In genomic region chr2:167630421-167630820, GRCm38 (mm10) we compare ENCODE assay signal across 7 mouse cellular contexts. TPM values are rescaled to one million over a fixed set of nuclear protein-coding genes. Genes with fewer than 3 reads are reported as not detected.
DNase-seq lines count a peak whose midpoint lies in the region; ATAC-seq and TF ChIP-seq lines count a peak whose summit lies in the region.

No protein-coding gene starts in this region.

- peak overlapping the region; percentile 90 for H3K4me2 ChIP-seq in lung, embryonic 16.5 days (ENCODE audit: low read depth, low read length)
- peak overlapping the region; percentile 95 for H3K4me2 ChIP-seq in forebrain, embryonic 12.5 days
- peak overlapping the region; percentile 88 for H3K4me2 ChIP-seq in limb, embryonic 14.5 days (replicated peaks; ENCODE audit: low read depth, low read length, severe bottlenecking)

- TF ChIP-seq POLR2A in limb, embryonic 14.5 days (IDR thresholded peaks at IDR 0.05; ENCODE audit: borderline replicate concordance, extremely low read depth, insufficient read depth, insufficient read length), result no peak

- peaks cover 3% of the 10 kb centered on the region; the same call in 1 of the 2 replicates for H3K36me3 ChIP-seq in lung, embryonic 16.5 days (ENCODE audit: control insufficient read depth, insufficient read depth, low read length)
- peaks cover 15% of the 10 kb centered on the region for H3K36me3 ChIP-seq in forebrain, embryonic 12.5 days (replicated peaks)
- H3K36me3 ChIP-seq in limb, embryonic 14.5 days (ENCODE audit: control insufficient read depth, insufficient read depth, low read length), result peaks cover 8% of the 10 kb centered on the region

- peaks cover 43% of the 10 kb centered on the region for H3K4me1 ChIP-seq in lung, embryonic 16.5 days (replicated peaks; ENCODE audit: control insufficient read depth, insufficient read depth, low read length)
- peaks cover 54% of the 10 kb centered on the region for H3K4me1 ChIP-seq in forebrain, embryonic 12.5 days
- H3K4me1 ChIP-seq in limb, embryonic 14.5 days (ENCODE audit: control insufficient read depth, insufficient read depth, low read length), result peaks cover 19% of the 10 kb centered on the region

- peak overlapping the region; percentile 94 for H3K9ac ChIP-seq in lung, embryonic 16.5 days (ENCODE audit: low read length)
- H3K9ac ChIP-seq in forebrain, embryonic 12.5 days, result peak overlapping the region; percentile 96
- peak overlapping the region; percentile 93 for H3K9ac ChIP-seq in limb, embryonic 14.5 days (ENCODE audit: low read depth, low read length, severe bottlenecking)

- no peaks in the 10 kb centered on the region for H3K9me3 ChIP-seq in lung, embryonic 16.5 days (ENCODE audit: control insufficient read depth, low read length)
- H3K9me3 ChIP-seq in forebrain, embryonic 12.5 days, result no peaks in the 10 kb centered on the region
- H3K9me3 ChIP-seq in limb, embryonic 14.5 days (ENCODE audit: control insufficient read depth, low read length), result no peaks in the 10 kb centered on the region

- no peak for DNase-seq in lung, postnatal 36 days
- DNase-seq in limb, embryonic 14.5 days (ENCODE audit: low spot score), result no peak
- peak; percentile 44 to 79 for DNase-seq in spleen, postnatal 4 days (ENCODE audit: low spot score in 2 of 2)
- DNase-seq in layer of hippocampus, adult 11-12 months (ENCODE audit: low spot score), result no peak

- WGBS in lung, embryonic 16.5 days, result 48% methylated on average over 5 of the region's 5 CpGs
- WGBS in forebrain, embryonic 12.5 days, result 88% methylated on average over 5 of the region's 5 CpGs
- 58% methylated on average over 5 of the region's 5 CpGs for WGBS in limb, embryonic 14.5 days

- H3K27ac ChIP-seq in lung, embryonic 16.5 days (ENCODE audit: low read length), result peak overlapping the region; percentile 44
- 0 out of 2 replicates have a peak overlapping the region, but pooled peaks have one; percentile 87 for H3K27ac ChIP-seq in forebrain, embryonic 12.5 days
- H3K27ac ChIP-seq in limb, embryonic 14.5 days (replicated peaks; ENCODE audit: low read depth, low read length), result no peak overlapping the region

- no peaks in the 10 kb centered on the region for H3K27me3 ChIP-seq in lung, embryonic 16.5 days (ENCODE audit: control insufficient read depth, insufficient read depth, low read depth, low read length)
- H3K27me3 ChIP-seq in forebrain, embryonic 12.5 days, result no peaks in the 10 kb centered on the region
- no peaks in the 10 kb centered on the region for H3K27me3 ChIP-seq in limb, embryonic 14.5 days (ENCODE audit: control insufficient read depth, insufficient read depth, low read length)

- peak overlapping the region; percentile 85 for H3K4me3 ChIP-seq in lung, embryonic 16.5 days (ENCODE audit: low read length)
- H3K4me3 ChIP-seq in forebrain, embryonic 12.5 days (replicated peaks), result peak overlapping the region; percentile 97
- peak overlapping the region; percentile 89 for H3K4me3 ChIP-seq in limb, embryonic 14.5 days (replicated peaks; ENCODE audit: low read length)

- no peak for ATAC-seq in lung, embryonic 16.5 days (ENCODE audit: low read depth)
- ATAC-seq in forebrain, embryonic 12.5 days (ENCODE audit: low FRiP score), result no peak
- ATAC-seq in limb, embryonic 14.5 days (ENCODE audit: low FRiP score, low read depth), result no peak
- no peak for ATAC-seq in megakaryocyte progenitor cell, adult 5-6 weeks (replicated peaks; ENCODE audit: poor library complexity)

RNA-seq across cellular contexts. Expression of gene Ube2v1, which starts 1.5 kb away (rescaled TPM):
- 263 and 285 TPM in 2 replicates for polyA plus RNA-seq in lung, embryonic 16.5 days (2015; fragmentation: Nextera tagmentation; extraction: Ambion mirVana)
- 303 and 311 TPM in 2 replicates for polyA plus RNA-seq in forebrain, embryonic 12.5 days (2016; fragmentation: Nextera tagmentation; extraction: Ambion mirVana)
- polyA plus RNA-seq in limb, embryonic 14.5 days (2012; rRNA removed), result 137 and 158 TPM in 2 replicates
- 269 and 270 TPM in 2 replicates for polyA plus RNA-seq in limb, embryonic 14.5 days (2014; fragmentation: Nextera tagmentation; extraction: Ambion mirVana)
- total RNA-seq in megakaryocyte progenitor cell, adult 5-6 weeks (2015), result 102 and 116 TPM in 2 replicates
- total RNA-seq in megakaryocyte progenitor cell, adult 5-6 weeks (2017), result 51.7 and 56.5 TPM in 2 replicates

RNA-seq across cellular contexts. Expression of gene Gm20431, which starts 30.9 kb away (rescaled TPM):
- polyA plus RNA-seq in lung, embryonic 16.5 days (2015; fragmentation: Nextera tagmentation; extraction: Ambion mirVana), result 5.6 and 8.4 TPM in 2 replicates
- 7.5 and 10.2 TPM in 2 replicates for polyA plus RNA-seq in forebrain, embryonic 12.5 days (2016; fragmentation: Nextera tagmentation; extraction: Ambion mirVana)
- polyA plus RNA-seq in limb, embryonic 14.5 days (2012; rRNA removed), result 6.1 and 11.0 TPM in 2 replicates
- polyA plus RNA-seq in limb, embryonic 14.5 days (2014; fragmentation: Nextera tagmentation; extraction: Ambion mirVana), result 7.5 and 16.3 TPM in 2 replicates
- 3.7 TPM in 1 of 2 replicates, not detected in the other for total RNA-seq in megakaryocyte progenitor cell, adult 5-6 weeks (2015)
- total RNA-seq in megakaryocyte progenitor cell, adult 5-6 weeks (2017), result not detected in 2 replicates

RNA-seq across cellular contexts. Expression of gene Cebpb, which starts 58.3 kb away (rescaled TPM):
- polyA plus RNA-seq in lung, embryonic 16.5 days (2015; fragmentation: Nextera tagmentation; extraction: Ambion mirVana), result 2.4 and 4.1 TPM in 2 replicates
- 0.95 and 1.5 TPM in 2 replicates for polyA plus RNA-seq in forebrain, embryonic 12.5 days (2016; fragmentation: Nextera tagmentation; extraction: Ambion mirVana)
- polyA plus RNA-seq in limb, embryonic 14.5 days (2012; rRNA removed), result 29.7 and 36.0 TPM in 2 replicates
- 20.6 and 27.4 TPM in 2 replicates for polyA plus RNA-seq in limb, embryonic 14.5 days (2014; fragmentation: Nextera tagmentation; extraction: Ambion mirVana)
- total RNA-seq in megakaryocyte progenitor cell, adult 5-6 weeks (2015), result 19.6 and 22.4 TPM in 2 replicates
- total RNA-seq in megakaryocyte progenitor cell, adult 5-6 weeks (2017), result 15.6 and 16.3 TPM in 2 replicates

RNA-seq across cellular contexts. Expression of gene Tmem189, which starts 59.2 kb away (rescaled TPM):
- 38.3 and 39.6 TPM in 2 replicates for polyA plus RNA-seq in lung, embryonic 16.5 days (2015; fragmentation: Nextera tagmentation; extraction: Ambion mirVana)
- 31.2 and 34.5 TPM in 2 replicates for polyA plus RNA-seq in forebrain, embryonic 12.5 days (2016; fragmentation: Nextera tagmentation; extraction: Ambion mirVana)
- 58.9 and 76.0 TPM in 2 replicates for polyA plus RNA-seq in limb, embryonic 14.5 days (2012; rRNA removed)
- polyA plus RNA-seq in limb, embryonic 14.5 days (2014; fragmentation: Nextera tagmentation; extraction: Ambion mirVana), result 37.2 and 39.3 TPM in 2 replicates
- 15.5 and 18.0 TPM in 2 replicates for total RNA-seq in megakaryocyte progenitor cell, adult 5-6 weeks (2015)
- 18.4 and 20.0 TPM in 2 replicates for total RNA-seq in megakaryocyte progenitor cell, adult 5-6 weeks (2017)

Comparison
In these comparisons a context has a peak if more than half of its experiments do, and no peak if none do; other contexts are left out.
1. DNase-seq: peak in spleen, postnatal 4 days (2 of 2); none in lung, postnatal 36 days (single experiment), limb, embryonic 14.5 days (single experiment) and layer of hippocampus, adult 11-12 months (single experiment).
2. Peak in every context shown above with its lines, with median percentiles within 50 percentile points of each other: H3K4me2 ChIP-seq, H3K4me3 ChIP-seq and H3K9ac ChIP-seq.